6 mouse cellular contexts compared by ENCODE assay signal in the genomic region with DNA sequence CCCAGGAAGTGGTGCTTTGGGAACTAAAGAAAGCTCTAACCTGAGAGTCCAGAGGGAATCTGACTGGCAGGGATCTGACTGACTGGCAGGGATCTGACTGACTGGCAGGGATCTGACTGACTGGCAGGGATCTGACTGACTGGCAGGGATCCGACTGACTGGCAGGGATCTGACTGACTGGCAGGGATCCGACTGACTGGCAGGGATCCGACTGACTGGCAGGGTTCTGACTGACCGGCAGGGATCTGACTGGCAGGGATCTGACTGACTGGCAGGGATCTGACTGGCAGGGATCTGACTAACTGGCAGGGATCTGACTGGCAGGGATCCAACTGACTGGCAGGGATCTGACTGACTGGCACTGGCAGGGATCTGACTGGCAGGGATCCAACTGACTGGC. TPM values are rescaled to one million over a fixed set of nuclear protein-coding genes. Genes with fewer than 3 reads are reported as not detected.
A peak's percentile ranks its signal among the peaks of the same experiment; 100 is the strongest.
DNase-seq lines count a peak whose midpoint lies in the region; ATAC-seq lines count a peak whose summit lies in the region.
"Not testable (repeated sequence)": the region's sequence is repeated elsewhere in the genome, so short reads cannot be mapped to it uniquely, and the experiment has no call there.

No protein-coding gene starts in this region.

- not testable (repeated sequence) for H3K9me3 ChIP-seq in forebrain, embryonic 16.5 days (ENCODE audit: control insufficient read depth, low read length)

- not testable (repeated sequence) for H3K27me3 ChIP-seq in forebrain, embryonic 16.5 days (replicated peaks; ENCODE audit: control insufficient read depth, insufficient read depth, low read length)

- peak overlapping the region; percentile 3; the same call in 1 of the 2 replicates for H3K27ac ChIP-seq in forebrain, embryonic 16.5 days (ENCODE audit: low read length)

- H3K4me1 ChIP-seq in forebrain, embryonic 16.5 days (replicated peaks; ENCODE audit: control insufficient read depth, insufficient read depth, low read length): peaks cover 14% of the 10 kb centered on the region

- H3K9ac ChIP-seq in forebrain, embryonic 16.5 days (replicated peaks; ENCODE audit: low read depth, low read length): not testable (repeated sequence)

- H3K4me2 ChIP-seq in forebrain, embryonic 16.5 days (ENCODE audit: low read length): not testable (repeated sequence)

- peak; percentile 64 for DNase-seq in cerebellum, adult 11-12 months
- DNase-seq in cerebellum, adult 8-10 months: peak; percentile 49
- DNase-seq in cerebellum, postnatal 10 days: peak; percentile 64 to 68
- DNase-seq in cerebellum, postnatal 36 days: peak; percentile 49 to 55
- DNase-seq in gastrocnemius, postnatal 25 days: peak; percentile 14

- 65% methylated on average over 4 of the region's 4 CpGs for WGBS in forebrain, embryonic 16.5 days

- not testable (repeated sequence) for H3K36me3 ChIP-seq in forebrain, embryonic 16.5 days (ENCODE audit: control insufficient read depth, insufficient read depth)

- not testable (repeated sequence) for H3K4me3 ChIP-seq in forebrain, embryonic 16.5 days (replicated peaks; ENCODE audit: low read length)

- ATAC-seq in forebrain, embryonic 16.5 days: not testable (repeated sequence)

RNA-seq across cellular contexts. Expression of a gene that starts 3.4 kb away (rescaled TPM):
- 27.3 and 28.1 TPM in 2 replicates for polyA plus RNA-seq in forebrain, embryonic 16.5 days (2015; fragmentation: Nextera tagmentation; extraction: Ambion mirVana)
- 1 to 10 TPM; 2.5 TPM for total RNA-seq in gastrocnemius, postnatal 25 days (2021)

RNA-seq across cellular contexts. Expression of a gene that starts 26.9 kb away (rescaled TPM):
- polyA plus RNA-seq in forebrain, embryonic 16.5 days (2015; fragmentation: Nextera tagmentation; extraction: Ambion mirVana): 131 and 139 TPM in 2 replicates
- 100 to 1,000 TPM in 1 of 2 experiments, 10 to 100 TPM in 1; 84.5 to 103 TPM for total RNA-seq in gastrocnemius, postnatal 25 days (2021)

Comparison
In these comparisons a context has a peak if more than half of its experiments do, and no peak if none do; other contexts are left out.
1. DNase-seq: peak in every context shown above with its lines; median percentile 66 in cerebellum, postnatal 10 days; 64 in cerebellum, adult 11-12 months; 52 in cerebellum, postnatal 36 days; 49 in cerebellum, adult 8-10 months; 14 in gastrocnemius, postnatal 25 days.